Mouse (Mus musculus) liver, embryonic 14.5 days (tissue): ENCODE measurements at regions not wholly inside any gene's neighbourhood (a gene's known extent, or its start where the extent isn't known, plus 50 kb on each side); places are given as distances from the start of the nearest gene placed in this dataset.

ENCODE experiments used
- CTCF ChIP-seq: IDR thresholded peaks from 2 replicates; pipeline ENCODE4 v1.5.1; 2016; ENCODE audit warnings: antibody characterized with exemption, low read depth, control low read depth
- EP300 ChIP-seq: IDR thresholded peaks from 2 replicates; pipeline ENCODE4 v1.6.1; 2016; ENCODE audit warnings: antibody characterized with exemption, low read depth

DNA sequence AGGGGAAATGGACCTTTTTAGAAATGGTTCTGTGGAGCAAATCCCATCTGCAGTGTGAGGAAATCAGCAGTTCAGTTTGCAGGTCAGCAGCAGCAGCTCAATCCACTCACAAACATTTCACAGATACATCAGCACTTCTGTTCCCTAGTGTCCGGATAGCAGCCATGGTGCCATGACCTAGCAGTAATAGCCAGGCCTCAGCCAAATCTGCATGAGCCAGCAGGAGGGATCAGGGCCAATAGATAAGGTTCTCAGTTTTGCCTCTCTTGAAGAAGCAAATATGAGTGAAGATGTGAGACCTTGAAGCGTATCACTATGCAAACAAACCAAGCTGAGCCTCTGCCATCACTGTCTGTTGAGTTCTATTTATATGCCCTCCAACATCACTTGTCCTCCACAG, 380.7 kb upstream of the Chrm3 start:
- no peak for TF ChIP-seq CTCF
- no peak for TF ChIP-seq EP300
